Mouse (Mus musculus) myocyte (in vitro differentiated cells): ENCODE data around the gene 0610030E20Rik.

Experiments
- MYOD1 ChIP-seq, 3 experiments: IDR thresholded peaks; one replicate each; pipeline ENCODE4 v1.6.1; 2011; ENCODE audit warnings: control low read depth in 2 of 3, low read depth in 2 of 3, mild to moderate bottlenecking in 2 of 3, moderate library complexity in 1 of 3; ENCODE audit not compliant: insufficient read length in 2 of 3, control insufficient read depth in 1 of 3
- POLR2A ChIP-seq: IDR thresholded peaks from one replicate; pipeline ENCODE4 v1.6.1; 2011; ENCODE audit warnings: low read depth, mild to moderate bottlenecking, control low read depth, moderate library complexity; ENCODE audit not compliant: insufficient read length
- TCF3 ChIP-seq: IDR thresholded peaks from one replicate; pipeline ENCODE4 v1.6.1; 2011; ENCODE audit warnings: low read depth, control low read depth; ENCODE audit not compliant: insufficient read length
- USF1 ChIP-seq: IDR thresholded peaks from one replicate; pipeline ENCODE4 v1.6.1; 2011; ENCODE audit warnings: low read depth, mild to moderate bottlenecking, control low read depth, moderate library complexity

- TF ChIP-seq POLR2A = no peak
- no peak for TF ChIP-seq USF1
- TF ChIP-seq TCF3 = no peak
- no peak for TF ChIP-seq MYOD1 (IDR thresholded peaks at IDR 0.05; ENCODE audit: control insufficient read depth in 1 of 3, insufficient read length in 2 of 3, low read depth in 2 of 3)
Observed at GRCm38 (mm10) chr6:72369557-72369956, 22.4 kb downstream of the 0610030E20Rik start.
